Mouse (Mus musculus): ENCODE results near the gene Sox6. TPM values are rescaled to one million over a fixed set of nuclear protein-coding genes. Genes with fewer than 3 reads are reported as not detected.
"Not testable (repeated sequence)": the region's sequence is repeated elsewhere in the genome, so short reads cannot be mapped to it uniquely, and the experiment has no call there.

Sox6 gene
- polyA plus RNA-seq, 1 experiment from 2014 or later = 33.2 TPM

- no peaks in the 10 kb centered on the region for H3K27me3 ChIP-seq (replicated peaks)
- no peak overlapping the region for H3K4me3 ChIP-seq
- no peak overlapping the region for H3K27ac ChIP-seq (ENCODE audit: poor library complexity, severe bottlenecking)
- no peak overlapping the region for H3K4me2 ChIP-seq
- no peak for ATAC-seq (ENCODE audit: insufficient number of reproducible peaks, low FRiP score)
- peaks cover 17% of the 10 kb centered on the region for H3K4me1 ChIP-seq (replicated peaks)
- 30% methylated on average over 5 of the region's 5 CpGs for WGBS
- no peaks in the 10 kb centered on the region for H3K9me3 ChIP-seq (replicated peaks)
- no peaks in the 10 kb centered on the region for H3K36me3 ChIP-seq
- H3K9ac ChIP-seq = no peak overlapping the region
Observed at GRCm38 (mm10) chr7:115645971-115646447, 392.6 kb downstream of the Sox6 start.

- no peaks in the 10 kb centered on the region for H3K36me3 ChIP-seq
- 89% methylated on average over 1 of the region's 1 CpGs for WGBS
- H3K4me3 ChIP-seq = no peak overlapping the region
- no peak overlapping the region for H3K9ac ChIP-seq
- H3K27ac ChIP-seq (ENCODE audit: poor library complexity, severe bottlenecking) = no peak overlapping the region
- no peaks in the 10 kb centered on the region for H3K9me3 ChIP-seq (replicated peaks)
- H3K4me2 ChIP-seq = no peak overlapping the region
- peaks cover 17% of the 10 kb centered on the region for H3K4me1 ChIP-seq (replicated peaks)
- H3K27me3 ChIP-seq (replicated peaks) = no peaks in the 10 kb centered on the region
- ATAC-seq (ENCODE audit: insufficient number of reproducible peaks, low FRiP score) = no peak
Observed at GRCm38 (mm10) chr7:115645272-115645970, 393.2 kb downstream of the Sox6 start.

GRCm38 (mm10) chr7:115630691-115631090 lies 407.9 kb downstream of the Sox6 start:
- Histone ChIP-seq H3K27me3 (replicated peaks) (no peaks in the 10 kb centered on the region), H3K4me2 (no peak overlapping the region), H3K9me3 (replicated peaks) (no peaks in the 10 kb centered on the region), H3K4me3 (no peak overlapping the region), H3K4me1 (replicated peaks) (peaks cover 30% of the 10 kb centered on the region), H3K9ac (no peak overlapping the region), H3K36me3 (no peaks in the 10 kb centered on the region), H3K27ac (ENCODE audit: poor library complexity, severe bottlenecking) (no peak overlapping the region)
- WGBS = 64% methylated on average over 3 of the region's 3 CpGs
- ATAC-seq (ENCODE audit: insufficient number of reproducible peaks, low FRiP score) = no peak

GRCm38 (mm10) chr7:115630287-115630686 lies 408.3 kb downstream of the Sox6 start:
- Histone ChIP-seq H3K36me3 (no peaks in the 10 kb centered on the region), H3K9me3 (replicated peaks) (no peaks in the 10 kb centered on the region), H3K27ac (ENCODE audit: poor library complexity, severe bottlenecking) (peak overlapping the region; percentile 27; the same call in 1 of the 2 replicates), H3K9ac (no peak overlapping the region), H3K27me3 (replicated peaks) (no peaks in the 10 kb centered on the region), H3K4me1 (replicated peaks) (peaks cover 33% of the 10 kb centered on the region), H3K4me3 (no peak overlapping the region), H3K4me2 (no peak overlapping the region)
- WGBS = 54% methylated on average over 4 of the region's 4 CpGs
- ATAC-seq (ENCODE audit: insufficient number of reproducible peaks, low FRiP score) = no peak

GRCm38 (mm10) chr7:115628766-115629165 lies 409.8 kb downstream of the Sox6 start:
- Histone ChIP-seq H3K36me3 (no peaks in the 10 kb centered on the region), H3K27me3 (replicated peaks) (no peaks in the 10 kb centered on the region), H3K4me1 (replicated peaks) (peaks cover 48% of the 10 kb centered on the region), H3K4me3 (no peak overlapping the region), H3K4me2 (no peak overlapping the region), H3K27ac (ENCODE audit: poor library complexity, severe bottlenecking) (no peak overlapping the region), H3K9ac (no peak overlapping the region), H3K9me3 (replicated peaks) (no peaks in the 10 kb centered on the region)
- ATAC-seq (ENCODE audit: insufficient number of reproducible peaks, low FRiP score) = no peak
- WGBS = 86% methylated on average over 1 of the region's 1 CpGs

GRCm38 (mm10) chr7:115625956-115626355 lies 412.6 kb downstream of the Sox6 start:
- no peak overlapping the region for H3K4me2 ChIP-seq
- no peaks in the 10 kb centered on the region for H3K36me3 ChIP-seq
- no peak overlapping the region for H3K9ac ChIP-seq
- no peak overlapping the region for H3K4me3 ChIP-seq
- H3K9me3 ChIP-seq (replicated peaks) = no peaks in the 10 kb centered on the region
- ATAC-seq (ENCODE audit: insufficient number of reproducible peaks, low FRiP score) = no peak
- peak overlapping the region; percentile 53; the same call in 1 of the 2 replicates for H3K27ac ChIP-seq (ENCODE audit: poor library complexity, severe bottlenecking)
- no peaks in the 10 kb centered on the region for H3K27me3 ChIP-seq (replicated peaks)
- H3K4me1 ChIP-seq (replicated peaks) = peaks cover 52% of the 10 kb centered on the region
- 59% methylated on average over 4 of the region's 4 CpGs for WGBS

- Histone ChIP-seq H3K27ac (ENCODE audit: poor library complexity, severe bottlenecking) (peak overlapping the region; percentile 74), H3K9me3 (replicated peaks) (no peaks in the 10 kb centered on the region), H3K36me3 (no peaks in the 10 kb centered on the region), H3K9ac (no peak overlapping the region), H3K4me1 (replicated peaks) (peaks cover 49% of the 10 kb centered on the region), H3K27me3 (replicated peaks) (no peaks in the 10 kb centered on the region), H3K4me3 (no peak overlapping the region), H3K4me2 (no peak overlapping the region)
- WGBS = 40% methylated on average over 8 of the region's 8 CpGs
- peak; percentile 51 for ATAC-seq (ENCODE audit: insufficient number of reproducible peaks, low FRiP score)
Observed at GRCm38 (mm10) chr7:115624907-115625552, 413.6 kb downstream of the Sox6 start.

GRCm38 (mm10) chr7:115624451-115624850 lies 414.1 kb downstream of the Sox6 start:
- WGBS = 60% methylated on average over 5 of the region's 5 CpGs
- Histone ChIP-seq H3K4me3 (no peak overlapping the region), H3K9me3 (replicated peaks) (no peaks in the 10 kb centered on the region), H3K27me3 (replicated peaks) (no peaks in the 10 kb centered on the region), H3K27ac (ENCODE audit: poor library complexity, severe bottlenecking) (peak overlapping the region; percentile 74), H3K4me1 (replicated peaks) (peaks cover 47% of the 10 kb centered on the region), H3K4me2 (no peak overlapping the region), H3K36me3 (no peaks in the 10 kb centered on the region), H3K9ac (no peak overlapping the region)
- no peak for ATAC-seq (ENCODE audit: insufficient number of reproducible peaks, low FRiP score)

- no peaks in the 10 kb centered on the region for H3K36me3 ChIP-seq
- peaks cover 5% of the 10 kb centered on the region; the same call in 1 of the 2 replicates for H3K4me1 ChIP-seq (replicated peaks)
- no peaks in the 10 kb centered on the region for H3K9me3 ChIP-seq (replicated peaks)
- H3K4me2 ChIP-seq = peak overlapping the region; percentile 46
- H3K9ac ChIP-seq = no peak overlapping the region
- WGBS = 36% methylated on average over 10 of the region's 10 CpGs
- no peaks in the 10 kb centered on the region for H3K27me3 ChIP-seq (replicated peaks)
- peak overlapping the region; percentile 64 for H3K27ac ChIP-seq (ENCODE audit: poor library complexity, severe bottlenecking)
- peak overlapping the region; percentile 14 for H3K4me3 ChIP-seq
- ATAC-seq (ENCODE audit: insufficient number of reproducible peaks, low FRiP score) = peak; percentile 51; the same call in 1 of the 2 replicates
Observed at GRCm38 (mm10) chr7:115615697-115616237, 422.8 kb downstream of the Sox6 start.

- ATAC-seq (ENCODE audit: insufficient number of reproducible peaks, low FRiP score) = no peak
- H3K27ac ChIP-seq (ENCODE audit: poor library complexity, severe bottlenecking) = no peak overlapping the region
- no peaks in the 10 kb centered on the region for H3K27me3 ChIP-seq (replicated peaks)
- H3K4me1 ChIP-seq (replicated peaks) = peaks cover 4% of the 10 kb centered on the region; the same call in 1 of the 2 replicates
- no peak overlapping the region for H3K9ac ChIP-seq
- H3K9me3 ChIP-seq (replicated peaks) = no peaks in the 10 kb centered on the region; the same call in 1 of the 2 replicates
- H3K4me3 ChIP-seq = no peak overlapping the region
- WGBS = 72% methylated on average over 1 of the region's 1 CpGs
- H3K4me2 ChIP-seq = no peak overlapping the region
- no peaks in the 10 kb centered on the region for H3K36me3 ChIP-seq
Observed at GRCm38 (mm10) chr7:115607485-115607884, 431.1 kb downstream of the Sox6 start.

- 65% methylated on average over 3 of the region's 3 CpGs for WGBS
- H3K27ac ChIP-seq (ENCODE audit: poor library complexity, severe bottlenecking); H3K4me1 ChIP-seq (replicated peaks); H3K36me3 ChIP-seq; H3K9ac ChIP-seq; ATAC-seq (ENCODE audit: insufficient number of reproducible peaks, low FRiP score); H3K4me3 ChIP-seq; H3K27me3 ChIP-seq (replicated peaks); H3K9me3 ChIP-seq (replicated peaks); H3K4me2 ChIP-seq: not testable (repeated sequence)
Observed at GRCm38 (mm10) chr7:115606125-115606524, 432.5 kb downstream of the Sox6 start.

Measured in heart, embryonic 12.5 days (tissue).